ENCODE assay signal across 8 mouse cellular contexts in the genomic region with DNA sequence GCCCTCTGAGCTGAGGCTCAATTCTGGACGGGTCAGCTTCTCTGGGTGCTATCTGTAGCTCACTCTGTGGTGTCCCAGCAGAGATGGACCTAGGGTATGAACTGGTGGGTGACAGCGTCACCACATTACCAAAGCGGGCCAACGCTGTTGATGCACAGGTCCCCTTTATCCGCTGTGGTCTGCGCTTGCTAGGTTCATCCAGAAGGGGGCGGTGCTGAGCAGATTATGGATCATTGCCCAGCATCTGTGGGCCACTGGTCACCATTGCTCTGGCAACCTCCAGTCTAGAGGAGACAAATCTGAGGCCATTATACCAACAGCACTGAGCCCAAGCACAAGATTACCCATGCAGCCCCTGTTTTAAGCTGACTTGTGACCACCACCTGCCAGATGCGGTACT.
DNase-seq lines count a peak whose midpoint lies in the region; ATAC-seq lines count a peak whose summit lies in the region.
"Had no signal": no experiment of that assay in that cellular context is flagged by ENCODE, and none has a peak within 500 bp of the region (broad histone marks: within the 10 kb centered on the region; RNA-seq: fewer than 3 reads in every experiment).

No protein-coding gene starts in this region.

- no peak overlapping the region for H3K27ac ChIP-seq in hindbrain, embryonic 11.5 days (ENCODE audit: low read depth, low read length)
- no peak overlapping the region for H3K27ac ChIP-seq in hindbrain, embryonic 12.5 days
- H3K27ac ChIP-seq in embryonic facial prominence, embryonic 11.5 days (replicated peaks; ENCODE audit: low read depth, low read length), result no peak overlapping the region
- H3K27ac ChIP-seq: limb, embryonic 12.5 days had no signal

- DNase-seq in hindbrain, embryonic 11.5 days (ENCODE audit: low spot score), result peak; percentile 72
- peak; percentile 11 for DNase-seq in thymus, postnatal 14 days
- DNase-seq in thymus, postnatal 0 days (ENCODE audit: low spot score), result no peak
- DNase-seq in embryonic facial prominence, embryonic 11.5 days (ENCODE audit: low spot score), result peak; percentile 25
- DNase-seq in left cerebral cortex, postnatal 10 days (ENCODE audit: extremely low spot score in 1 of 2, low spot score in 2 of 2), result no peak

- H3K27me3 ChIP-seq in hindbrain, embryonic 11.5 days (ENCODE audit: control insufficient read depth, insufficient read depth, low read length), result no peaks in the 10 kb centered on the region
- H3K27me3 ChIP-seq in hindbrain, embryonic 12.5 days, result no peaks in the 10 kb centered on the region; the same call in 1 of the 2 replicates
- H3K27me3 ChIP-seq in embryonic facial prominence, embryonic 11.5 days (ENCODE audit: control insufficient read depth, insufficient read depth, low read length), result no peaks in the 10 kb centered on the region
- H3K27me3 ChIP-seq: limb, embryonic 12.5 days had no signal

- H3K9me3 ChIP-seq in hindbrain, embryonic 11.5 days (ENCODE audit: control insufficient read depth, low read length), result no peaks in the 10 kb centered on the region
- H3K9me3 ChIP-seq in hindbrain, embryonic 12.5 days (replicated peaks), result no peaks in the 10 kb centered on the region
- no peaks in the 10 kb centered on the region for H3K9me3 ChIP-seq in embryonic facial prominence, embryonic 11.5 days (replicated peaks; ENCODE audit: control insufficient read depth, low read length)
- H3K9me3 ChIP-seq: limb, embryonic 12.5 days had no signal

- no peaks in the 10 kb centered on the region for H3K4me1 ChIP-seq in hindbrain, embryonic 11.5 days (replicated peaks; ENCODE audit: control insufficient read depth, insufficient read depth, low read length)
- H3K4me1 ChIP-seq in hindbrain, embryonic 12.5 days, result no peaks in the 10 kb centered on the region
- no peaks in the 10 kb centered on the region for H3K4me1 ChIP-seq in embryonic facial prominence, embryonic 11.5 days (ENCODE audit: control insufficient read depth, insufficient read depth, low read length)
- H3K4me1 ChIP-seq: limb, embryonic 12.5 days had no signal

- H3K9ac ChIP-seq in hindbrain, embryonic 11.5 days (ENCODE audit: low read depth, low read length), result no peak overlapping the region
- H3K9ac ChIP-seq in hindbrain, embryonic 12.5 days, result no peak overlapping the region
- H3K9ac ChIP-seq in embryonic facial prominence, embryonic 11.5 days (replicated peaks; ENCODE audit: low read length), result no peak overlapping the region
- H3K9ac ChIP-seq: limb, embryonic 12.5 days had no signal

- H3K4me2 ChIP-seq in hindbrain, embryonic 11.5 days (replicated peaks; ENCODE audit: low read depth, low read length), result no peak overlapping the region
- H3K4me2 ChIP-seq in hindbrain, embryonic 12.5 days (replicated peaks), result no peak overlapping the region
- no peak overlapping the region for H3K4me2 ChIP-seq in embryonic facial prominence, embryonic 11.5 days (ENCODE audit: low read depth, low read length)
- H3K4me2 ChIP-seq: limb, embryonic 12.5 days had no signal

- H3K36me3 ChIP-seq in hindbrain, embryonic 11.5 days (ENCODE audit: control insufficient read depth, insufficient read depth, low read length), result no peaks in the 10 kb centered on the region
- no peaks in the 10 kb centered on the region for H3K36me3 ChIP-seq in hindbrain, embryonic 12.5 days
- no peaks in the 10 kb centered on the region for H3K36me3 ChIP-seq in embryonic facial prominence, embryonic 11.5 days (replicated peaks; ENCODE audit: control insufficient read depth, insufficient read depth, low read depth, low read length)
- H3K36me3 ChIP-seq: limb, embryonic 12.5 days had no signal

- 61% methylated on average over 8 of the region's 8 CpGs for WGBS in hindbrain, embryonic 11.5 days
- WGBS in hindbrain, embryonic 12.5 days, result 50% methylated on average over 8 of the region's 8 CpGs
- WGBS in embryonic facial prominence, embryonic 11.5 days, result 49% methylated on average over 8 of the region's 8 CpGs

- no peak overlapping the region for H3K4me3 ChIP-seq in hindbrain, embryonic 11.5 days (ENCODE audit: low read depth, low read length)
- no peak overlapping the region for H3K4me3 ChIP-seq in hindbrain, embryonic 12.5 days
- no peak overlapping the region for H3K4me3 ChIP-seq in embryonic facial prominence, embryonic 11.5 days (ENCODE audit: low read depth, low read length)
- H3K4me3 ChIP-seq: limb, embryonic 12.5 days had no signal

- ATAC-seq in hindbrain, embryonic 11.5 days (ENCODE audit: low FRiP score), result no peak
- ATAC-seq in hindbrain, embryonic 12.5 days (ENCODE audit: low FRiP score), result no peak
- no peak for ATAC-seq in embryonic facial prominence, embryonic 11.5 days (replicated peaks; ENCODE audit: insufficient number of reproducible peaks, low FRiP score, low TSS enrichment, low read depth)
- ATAC-seq in megakaryocyte progenitor cell, adult 5-6 weeks (replicated peaks; ENCODE audit: poor library complexity), result no peak

- intact Hi-C loops in left cerebral cortex, postnatal 10 days (cut with DNase I), result no loop called here

Comparison
In these comparisons a context has a peak if more than half of its experiments do, and no peak if none do; other contexts are left out.
1. DNase-seq: peak in hindbrain, embryonic 11.5 days (single experiment), thymus, postnatal 14 days (single experiment) and embryonic facial prominence, embryonic 11.5 days (single experiment); none in thymus, postnatal 0 days (single experiment) and left cerebral cortex, postnatal 10 days (0 of 2).